Mouse (Mus musculus): ENCODE measurements around the gene Gne.
"Not testable (repeated sequence)": the region's sequence is repeated elsewhere in the genome, so short reads cannot be mapped to it uniquely, and the experiment has no call there.

Gene Gne

GRCm38 (mm10) chr4:44073799-44074198, 10.2 kb downstream of the Gne start:
- in situ Hi-C loops (cut with MboI; ENCODE audit: low sequenced_read_pairs) = no loop called here

- in situ Hi-C loops (cut with MboI; ENCODE audit: low sequenced_read_pairs) = no loop called here
Observed at GRCm38 (mm10) chr4:44072873-44073441, 11.0 kb downstream of the Gne start.

DNA sequence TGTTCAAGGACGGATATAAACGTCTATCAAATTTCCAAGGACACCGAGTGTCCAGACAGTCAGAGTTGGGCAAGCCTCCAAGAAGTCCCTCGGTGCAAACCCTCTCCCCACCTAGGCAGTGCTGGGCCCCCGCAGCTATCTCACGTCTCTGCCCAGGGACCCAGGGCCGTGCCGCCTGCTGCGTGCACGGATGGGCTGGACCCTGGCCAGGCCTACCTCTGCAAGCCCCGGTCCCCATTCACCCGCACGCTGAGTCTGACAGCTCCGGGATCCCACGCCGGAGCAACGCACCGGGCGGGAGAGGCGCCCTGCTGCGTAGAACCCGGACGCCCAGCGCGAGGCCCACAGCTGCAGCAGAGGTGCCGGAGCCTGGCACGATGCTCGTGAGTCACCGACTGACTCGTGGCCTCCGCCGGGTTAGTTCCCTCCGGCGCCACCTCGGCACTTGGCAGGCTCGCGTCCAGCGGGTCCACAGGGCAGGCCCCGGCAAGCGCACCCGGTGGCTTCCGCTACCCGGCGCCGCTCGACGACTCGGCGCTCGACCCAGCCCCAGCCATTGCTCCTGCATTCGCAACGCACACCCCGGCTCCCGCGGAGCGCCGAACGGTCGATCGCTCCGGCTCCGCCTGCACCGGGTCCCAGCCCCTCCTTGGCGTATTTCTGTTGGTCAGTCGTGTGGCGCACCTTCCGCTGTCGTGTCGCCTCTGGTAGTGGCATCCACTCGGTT, 11.7 kb downstream of the Gne start:
- in situ Hi-C loops (cut with MboI; ENCODE audit: low sequenced_read_pairs) = no loop called here

GRCm38 (mm10) chr4:44071741-44072145, 12.2 kb downstream of the Gne start:
- in situ Hi-C loops (cut with MboI; ENCODE audit: low sequenced_read_pairs) = no loop called here

DNA sequence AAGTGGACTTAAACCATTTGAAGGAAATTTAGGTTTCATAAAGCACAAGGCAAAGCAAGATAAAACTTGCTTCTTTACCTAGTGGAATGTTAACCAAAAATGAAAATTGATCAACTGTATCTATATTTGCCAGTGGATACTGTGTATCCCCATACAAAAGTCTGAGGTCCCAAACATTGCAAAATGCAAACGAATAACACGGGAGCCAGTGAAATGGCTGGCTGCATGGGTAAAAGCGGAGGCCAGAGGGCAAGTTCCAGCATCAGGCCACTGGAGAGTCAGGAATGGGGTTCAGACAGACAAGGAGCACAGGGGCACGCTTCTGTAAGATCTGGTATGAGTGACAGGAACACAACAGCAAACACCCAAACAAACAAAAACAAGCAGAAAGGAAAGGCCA, 13.3 kb downstream of the Gne start:
- in situ Hi-C loops (cut with MboI; ENCODE audit: low sequenced_read_pairs) = no loop called here

DNA sequence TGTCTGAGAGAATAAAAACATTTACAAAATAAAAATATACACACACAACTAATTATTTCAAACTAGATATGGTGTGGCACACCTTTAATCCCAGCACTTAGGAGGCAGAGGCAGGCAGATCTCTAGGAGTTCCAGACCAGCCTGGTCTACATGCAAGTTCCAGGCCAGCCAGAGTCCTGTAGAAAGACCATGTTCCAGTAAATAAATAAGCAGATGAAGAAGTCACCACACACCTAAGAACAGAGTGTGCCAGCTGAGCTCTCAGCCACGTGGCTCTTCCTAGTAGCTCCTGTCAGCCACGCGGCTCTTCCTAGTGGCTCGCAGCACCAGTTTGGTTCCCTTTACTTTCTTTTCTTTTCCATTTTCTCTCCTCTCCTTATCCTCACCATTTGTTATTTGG, 14.6 kb downstream of the Gne start:
- in situ Hi-C loops (cut with MboI; ENCODE audit: low sequenced_read_pairs) = loop anchor here (5.0 kb wide), 1 partner anchor 48 kb away; no protein-coding TSS in a partner anchor

- in situ Hi-C loops (cut with MboI; ENCODE audit: low sequenced_read_pairs) = loop anchor here (5.0 kb wide), 1 partner anchor 49 kb away; no protein-coding TSS in a partner anchor
Observed at GRCm38 (mm10) chr4:44068736-44069135, 15.2 kb downstream of the Gne start.

DNA sequence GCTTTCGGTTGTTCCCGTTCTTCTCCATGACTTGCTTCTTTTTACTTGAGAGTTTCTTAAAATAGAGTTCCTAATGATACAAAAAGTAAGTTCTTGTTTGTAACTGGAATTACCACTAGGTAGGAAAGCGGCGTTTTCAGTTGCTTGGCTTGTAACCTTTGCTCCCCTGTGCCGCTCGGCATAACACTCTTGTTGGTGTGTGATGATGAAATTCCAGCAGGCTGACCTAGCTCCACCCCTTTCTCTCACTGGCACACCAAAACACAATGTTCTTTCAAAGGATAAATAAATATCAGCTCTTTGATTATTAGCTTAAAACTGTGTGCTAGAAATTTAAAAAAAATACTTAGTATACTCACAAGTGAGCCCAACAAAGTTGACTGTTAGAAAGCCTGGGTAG, 17.1 kb downstream of the Gne start:
- in situ Hi-C loops (cut with MboI; ENCODE audit: low sequenced_read_pairs) = loop anchor here (5.0 kb wide), 1 partner anchor 50 kb away; no protein-coding TSS in a partner anchor

DNA sequence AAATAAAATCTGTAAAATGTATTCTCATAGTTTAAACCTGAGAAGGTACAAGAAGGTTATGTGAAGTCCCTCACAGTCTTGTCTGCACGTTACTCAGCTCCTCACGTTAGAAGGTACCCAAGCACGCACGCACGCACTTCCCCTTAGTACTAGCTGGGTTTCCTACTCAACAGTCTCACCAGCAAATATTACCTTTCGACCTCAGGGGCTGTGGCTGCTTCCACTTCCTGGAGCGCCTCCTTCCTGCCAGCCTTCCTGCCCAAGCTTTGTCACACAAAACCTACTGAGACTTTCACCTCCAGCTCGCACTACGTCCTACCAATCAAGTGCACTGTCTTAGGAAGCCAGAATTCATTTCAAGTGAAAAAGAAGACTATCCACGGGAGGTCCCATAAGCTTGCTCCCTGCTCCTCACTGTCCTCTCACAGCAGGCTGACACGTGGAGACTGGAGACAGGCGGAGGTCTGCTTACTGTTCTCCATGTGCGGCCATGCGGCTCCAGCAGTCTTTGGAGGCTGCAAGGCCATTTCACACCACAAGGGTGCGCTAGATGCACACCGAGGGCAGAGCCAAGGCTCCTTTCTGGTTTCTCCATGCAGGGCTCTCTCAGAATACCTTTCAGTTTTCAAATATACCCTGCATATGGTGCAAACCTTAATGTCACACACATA, 18.5 kb downstream of the Gne start:
- in situ Hi-C loops (cut with MboI; ENCODE audit: low sequenced_read_pairs) = loop anchor here (5.0 kb wide), 1 partner anchor 52 kb away; no protein-coding TSS in a partner anchor

GRCm38 (mm10) chr4:44062816-44063215, 21.2 kb downstream of the Gne start:
- in situ Hi-C loops (cut with MboI; ENCODE audit: low sequenced_read_pairs) = no loop called here

- in situ Hi-C loops (cut with MboI; ENCODE audit: low sequenced_read_pairs) = no loop called here
Observed at GRCm38 (mm10) chr4:44062062-44062461, 21.9 kb downstream of the Gne start.

GRCm38 (mm10) chr4:44059674-44060073, 24.3 kb downstream of the Gne start:
- in situ Hi-C loops (cut with MboI; ENCODE audit: low sequenced_read_pairs) = no loop called here

DNA sequence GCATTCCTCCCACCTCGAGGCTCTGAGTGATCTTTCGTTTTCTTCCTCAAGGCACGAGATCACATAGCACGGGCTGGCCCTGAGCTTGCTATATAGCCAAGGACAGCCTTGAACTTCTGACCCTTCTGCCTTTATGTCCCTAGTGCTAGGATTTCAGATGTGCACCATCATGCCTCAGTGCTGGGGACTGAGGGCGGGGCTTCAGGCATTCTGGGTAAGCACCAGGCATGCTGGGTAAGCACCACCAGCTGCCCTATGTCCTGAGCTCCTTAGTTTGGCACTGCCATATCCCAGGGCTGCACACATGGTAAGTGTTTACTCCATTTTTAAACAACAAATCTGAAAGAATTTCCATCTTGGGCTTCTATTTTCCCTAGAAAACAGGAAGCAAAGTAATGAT, 34.2 kb downstream of the Gne start:
- in situ Hi-C loops (cut with MboI; ENCODE audit: low sequenced_read_pairs) = no loop called here

GRCm38 (mm10) chr4:44046066-44046465, 37.9 kb downstream of the Gne start:
- in situ Hi-C loops (cut with MboI; ENCODE audit: low sequenced_read_pairs) = no loop called here

GRCm38 (mm10) chr4:44044685-44045356, 39.2 kb downstream of the Gne start:
- in situ Hi-C loops (cut with MboI; ENCODE audit: low sequenced_read_pairs) = no loop called here

- in situ Hi-C loops (cut with MboI; ENCODE audit: low sequenced_read_pairs) = not testable (repeated sequence)
Observed at GRCm38 (mm10) chr4:44043182-44043581, 40.8 kb downstream of the Gne start.

GRCm38 (mm10) chr4:44042429-44042828, 41.5 kb downstream of the Gne start:
- in situ Hi-C loops (cut with MboI; ENCODE audit: low sequenced_read_pairs) = no loop called here

DNA sequence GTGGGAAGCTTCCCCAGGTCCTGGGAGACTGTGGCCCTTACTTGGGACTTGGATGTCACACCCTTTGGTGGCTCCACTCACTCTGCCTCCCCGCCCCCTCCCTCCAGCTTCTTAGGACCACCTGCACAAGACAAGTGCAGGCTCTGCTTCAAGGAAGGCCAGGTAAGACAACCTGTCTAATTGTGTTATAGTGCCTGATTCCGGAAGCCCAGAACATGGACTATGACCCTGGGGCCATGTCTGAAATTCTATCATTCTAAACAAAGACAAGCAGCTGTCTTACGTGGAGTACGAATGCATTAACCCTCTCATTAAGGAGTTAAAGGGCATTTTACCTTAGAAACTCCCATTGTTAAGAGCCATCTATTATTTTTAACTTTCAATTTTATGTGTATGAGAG, 43.2 kb downstream of the Gne start:
- in situ Hi-C loops (cut with MboI; ENCODE audit: low sequenced_read_pairs) = no loop called here

DNA sequence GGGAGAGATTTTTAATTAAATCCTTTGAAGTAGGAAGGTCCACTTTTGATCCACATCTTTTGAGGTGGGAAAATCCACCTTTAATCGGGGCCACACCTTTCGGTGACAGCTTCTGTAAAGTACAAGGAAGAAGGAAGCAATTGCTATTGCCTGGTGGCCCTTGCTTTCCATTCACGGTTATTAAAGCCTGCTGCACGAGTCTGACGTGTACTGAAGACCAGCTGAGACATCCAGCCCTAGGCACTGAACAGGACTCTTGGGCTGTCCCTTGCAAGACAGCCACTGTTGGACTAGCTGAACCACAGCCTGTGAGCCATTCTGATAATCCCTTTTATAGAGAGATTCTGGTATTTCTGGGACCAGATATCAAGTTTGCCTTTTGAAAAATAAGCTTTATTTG, 47.5 kb downstream of the Gne start:
- in situ Hi-C loops (cut with MboI; ENCODE audit: low sequenced_read_pairs) = no loop called here

DNA sequence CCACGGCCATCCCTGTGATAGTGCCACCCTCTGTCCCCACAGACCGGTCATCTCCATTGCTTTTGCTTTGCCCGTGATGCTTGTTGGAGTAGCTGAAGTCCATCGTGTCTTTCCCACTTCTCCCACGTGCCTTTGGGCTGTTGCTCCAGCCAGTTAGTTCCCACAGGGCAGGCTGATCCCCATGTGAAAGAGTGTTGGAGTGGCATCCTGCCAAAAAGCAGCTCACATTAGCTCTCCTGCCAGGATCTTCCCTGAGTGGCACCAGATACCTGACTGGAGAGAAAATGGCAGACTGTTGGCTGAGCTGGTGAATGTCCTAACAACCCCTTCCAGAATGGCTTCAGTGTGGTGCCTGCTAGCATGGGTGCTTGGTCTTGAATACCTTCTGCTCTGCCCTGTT, 52.5 kb downstream of the Gne start:
- in situ Hi-C loops (cut with MboI; ENCODE audit: low sequenced_read_pairs) = no loop called here

GRCm38 (mm10) chr4:44029661-44030066, 54.3 kb downstream of the Gne start:
- in situ Hi-C loops (cut with MboI; ENCODE audit: low sequenced_read_pairs) = no loop called here

All from CH12F3 (cell line).